Comparison of ENCODE assay signal across 9 mouse cellular contexts in the genomic region with DNA sequence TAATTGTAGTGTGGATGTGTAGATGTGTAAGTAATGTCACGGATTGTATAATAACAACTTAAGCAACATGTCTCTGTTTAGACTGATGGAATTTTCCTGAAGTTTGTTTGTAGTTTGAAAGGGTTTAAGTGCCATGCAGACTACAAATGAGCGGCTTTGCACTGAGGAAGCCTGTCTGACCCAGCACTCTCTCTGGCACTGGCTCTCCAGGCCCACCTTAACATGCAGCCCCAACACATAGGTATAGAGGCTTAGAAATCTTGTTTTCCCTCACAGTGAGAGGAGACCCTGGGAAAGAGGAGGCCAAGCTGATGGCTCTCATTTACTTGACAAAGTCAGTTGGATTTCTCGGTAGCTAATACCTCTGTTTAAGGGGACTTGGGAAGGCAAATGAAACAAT. TPM values are rescaled to one million over a fixed set of nuclear protein-coding genes. Genes with fewer than 3 reads are reported as not detected.
DNase-seq lines count a peak whose midpoint lies in the region; ATAC-seq and TF ChIP-seq lines count a peak whose summit lies in the region.
"Had no signal": no experiment of that assay in that cellular context is flagged by ENCODE, and none has a peak within 500 bp of the region (broad histone marks: within the 10 kb centered on the region; RNA-seq: fewer than 3 reads in every experiment).

No protein-coding gene starts in this region.

- ATAC-seq in liver, embryonic 11.5 days (replicated peaks; ENCODE audit: low FRiP score), result no peak
- ATAC-seq in forebrain, embryonic 13.5 days, result peak; percentile 22; the same call in 1 of the 2 replicates
- no peak for ATAC-seq in intestine, embryonic 14.5 days (replicated peaks; ENCODE audit: low FRiP score, low TSS enrichment, low read depth)
- ATAC-seq in neural tube, embryonic 14.5 days (ENCODE audit: low read depth), result no peak
- ATAC-seq in megakaryocyte progenitor cell, adult 5-6 weeks (replicated peaks; ENCODE audit: poor library complexity), result no peak

- no peaks in the 10 kb centered on the region for H3K9me3 ChIP-seq in liver, embryonic 11.5 days (ENCODE audit: control insufficient read depth, low read length)
- no peaks in the 10 kb centered on the region for H3K9me3 ChIP-seq in forebrain, embryonic 13.5 days (replicated peaks)
- H3K9me3 ChIP-seq in intestine, embryonic 14.5 days (ENCODE audit: control insufficient read depth, low read length), result no peaks in the 10 kb centered on the region
- H3K9me3 ChIP-seq in neural tube, embryonic 14.5 days (ENCODE audit: control insufficient read depth, low read length), result no peaks in the 10 kb centered on the region

- no peak overlapping the region; the same call in 1 of the 2 replicates for H3K9ac ChIP-seq in liver, adult 2 months (ENCODE audit: low read depth, low read length)
- H3K9ac ChIP-seq in liver, embryonic 11.5 days (ENCODE audit: low read depth, low read length), result no peak overlapping the region
- H3K9ac ChIP-seq in forebrain, embryonic 13.5 days, result peak overlapping the region; percentile 66; the same call in 1 of the 2 replicates
- no peak overlapping the region for H3K9ac ChIP-seq in intestine, embryonic 14.5 days (ENCODE audit: low read length)
- H3K9ac ChIP-seq in neural tube, embryonic 14.5 days (replicated peaks; ENCODE audit: low read depth, low read length), result no peak overlapping the region

- H3K27ac ChIP-seq in liver, adult 2 months (replicated peaks; ENCODE audit: insufficient read depth, low read depth, low read length), result no peak overlapping the region
- no peak overlapping the region for H3K27ac ChIP-seq in liver, embryonic 11.5 days (ENCODE audit: low read depth, low read length)
- H3K27ac ChIP-seq in forebrain, embryonic 13.5 days, result peak overlapping the region; percentile 87
- no peak overlapping the region for H3K27ac ChIP-seq in intestine, embryonic 14.5 days (ENCODE audit: low read depth)
- H3K27ac ChIP-seq in neural tube, embryonic 14.5 days (ENCODE audit: low read depth, low read length), result peak overlapping the region; percentile 68

- no peak for TF ChIP-seq CTCF in liver, adult 2 months (IDR thresholded peaks at IDR 0.05; ENCODE audit: low read depth, low read length)

- H3K27me3 ChIP-seq in liver, adult 2 months (ENCODE audit: control insufficient read depth, insufficient read depth, low read length), result no peaks in the 10 kb centered on the region
- peaks cover 57% of the 10 kb centered on the region for H3K27me3 ChIP-seq in liver, embryonic 11.5 days (replicated peaks; ENCODE audit: control insufficient read depth, insufficient read depth, low read length)
- peaks cover 24% of the 10 kb centered on the region for H3K27me3 ChIP-seq in forebrain, embryonic 13.5 days
- H3K27me3 ChIP-seq in intestine, embryonic 14.5 days (replicated peaks; ENCODE audit: control insufficient read depth, insufficient read depth, low read length), result peaks cover 19% of the 10 kb centered on the region
- H3K27me3 ChIP-seq in neural tube, embryonic 14.5 days (ENCODE audit: control insufficient read depth, insufficient read depth, low read length), result no peaks in the 10 kb centered on the region; the same call in 1 of the 2 replicates

- 87% methylated on average over 3 of the region's 3 CpGs for WGBS in liver, adult 2 months
- WGBS in liver, embryonic 11.5 days, result 32% methylated on average over 3 of the region's 3 CpGs
- WGBS in forebrain, embryonic 13.5 days, result 14% methylated on average over 3 of the region's 3 CpGs
- 51% methylated on average over 3 of the region's 3 CpGs for WGBS in intestine, embryonic 14.5 days
- WGBS in neural tube, embryonic 14.5 days, result 19% methylated on average over 3 of the region's 3 CpGs

- TF ChIP-seq POLR2A in liver, adult 2 months (IDR thresholded peaks at IDR 0.05; ENCODE audit: extremely low read depth, insufficient read depth, low read length), result no peak

- no peak overlapping the region for H3K4me2 ChIP-seq in liver, embryonic 11.5 days
- H3K4me2 ChIP-seq in forebrain, embryonic 13.5 days, result peak overlapping the region; percentile 78
- peak overlapping the region; percentile 74 for H3K4me2 ChIP-seq in intestine, embryonic 14.5 days (ENCODE audit: low read length)
- H3K4me2 ChIP-seq in neural tube, embryonic 14.5 days (ENCODE audit: low read depth, low read length), result peak overlapping the region; percentile 72

- peak; percentile 14 for DNase-seq in liver, adult 2 months (ENCODE audit: extremely low read depth, low read depth, low spot score)
- DNase-seq in liver, embryonic 11.5 days (ENCODE audit: low spot score), result no peak
- DNase-seq in intestine, embryonic 14.5 days (ENCODE audit: low spot score), result no peak
- DNase-seq in gastrocnemius, postnatal 25 days, result no peak
- no peak for DNase-seq in urinary bladder, adult 2 months (ENCODE audit: low spot score)

- H3K4me3 ChIP-seq in liver, adult 2 months (ENCODE audit: insufficient read depth, low read depth, low read length), result no peak overlapping the region
- H3K4me3 ChIP-seq in liver, embryonic 11.5 days (ENCODE audit: low read depth, low read length), result no peak overlapping the region; the same call in 1 of the 2 replicates
- peak overlapping the region; percentile 47 for H3K4me3 ChIP-seq in forebrain, embryonic 13.5 days
- no peak overlapping the region; the same call in 1 of the 2 replicates for H3K4me3 ChIP-seq in intestine, embryonic 14.5 days (ENCODE audit: low read depth, low read length)
- H3K4me3 ChIP-seq in neural tube, embryonic 14.5 days (ENCODE audit: low read depth, low read length), result peak overlapping the region; percentile 51; the same call in 1 of the 2 replicates

- no peaks in the 10 kb centered on the region for H3K4me1 ChIP-seq in liver, adult 2 months (ENCODE audit: control insufficient read depth, insufficient read depth, low read length)
- H3K4me1 ChIP-seq in liver, embryonic 11.5 days (replicated peaks; ENCODE audit: control insufficient read depth, insufficient read depth, low read length), result no peaks in the 10 kb centered on the region
- peaks cover 25% of the 10 kb centered on the region for H3K4me1 ChIP-seq in forebrain, embryonic 13.5 days
- peaks cover 7% of the 10 kb centered on the region; the same call in 1 of the 2 replicates for H3K4me1 ChIP-seq in intestine, embryonic 14.5 days (replicated peaks; ENCODE audit: control insufficient read depth, insufficient read depth, low read length)
- H3K4me1 ChIP-seq in neural tube, embryonic 14.5 days (ENCODE audit: control insufficient read depth, insufficient read depth, low read length), result no peaks in the 10 kb centered on the region

- H3K79me2 ChIP-seq in liver, adult 2 months (ENCODE audit: control insufficient read depth, insufficient read depth, low read length), result no peaks in the 10 kb centered on the region

- no peaks in the 10 kb centered on the region for H3K36me3 ChIP-seq in liver, adult 2 months (ENCODE audit: control insufficient read depth, insufficient read depth, low read length)
- H3K36me3 ChIP-seq in liver, embryonic 11.5 days (ENCODE audit: control insufficient read depth, insufficient read depth, low read length), result no peaks in the 10 kb centered on the region
- H3K36me3 ChIP-seq in forebrain, embryonic 13.5 days (ENCODE audit: poor library complexity, severe bottlenecking), result no peaks in the 10 kb centered on the region
- no peaks in the 10 kb centered on the region for H3K36me3 ChIP-seq in intestine, embryonic 14.5 days (ENCODE audit: control insufficient read depth, insufficient read depth, low read length)
- H3K36me3 ChIP-seq in neural tube, embryonic 14.5 days (ENCODE audit: control insufficient read depth, insufficient read depth, low read length), result no peaks in the 10 kb centered on the region

RNA-seq across cellular contexts. Expression of gene Nfia, which starts 13.9 kb away (rescaled TPM):
- total RNA-seq in liver, adult 2 months (2014; rRNA removed), result 12.5 and 20.0 TPM in 2 replicates
- polyA plus RNA-seq in liver, adult 2 months (2012; rRNA removed), result 31.7 and 32.2 TPM in 2 replicates
- 8.7 and 11.3 TPM in 2 replicates for polyA plus RNA-seq in liver, embryonic 11.5 days (2014; fragmentation: Nextera tagmentation; extraction: Ambion mirVana)
- 93.7 and 121 TPM in 2 replicates for polyA plus RNA-seq in forebrain, embryonic 13.5 days (2015; fragmentation: Nextera tagmentation; extraction: Ambion mirVana)
- 42.1 and 43.8 TPM in 2 replicates for polyA plus RNA-seq in intestine, embryonic 14.5 days (2014; fragmentation: Nextera tagmentation; extraction: Ambion mirVana)
- 50.0 and 55.0 TPM in 2 replicates for polyA plus RNA-seq in neural tube, embryonic 14.5 days (2014; fragmentation: Nextera tagmentation; extraction: Ambion mirVana)
- 21.5 and 35.1 TPM in 2 replicates for total RNA-seq in megakaryocyte progenitor cell, adult 5-6 weeks (2015)
- 1.5 and 3.9 TPM in 2 replicates for total RNA-seq in megakaryocyte progenitor cell, adult 5-6 weeks (2017)
- total RNA-seq in gastrocnemius, postnatal 25 days (2021), result 10 to 100 TPM; 54.7 to 55.0 TPM
- polyA plus RNA-seq in urinary bladder, adult 2 months (2012; rRNA removed), result 19.6 and 36.7 TPM in 2 replicates

RNA-seq across cellular contexts. Expression of gene E130114P18Rik, which starts 19.2 kb away (rescaled TPM):
- total RNA-seq in liver, adult 2 months (2014; rRNA removed), result not detected in 2 replicates
- not detected in 2 replicates for polyA plus RNA-seq in liver, adult 2 months (2012; rRNA removed)
- polyA plus RNA-seq in liver, embryonic 11.5 days (2014; fragmentation: Nextera tagmentation; extraction: Ambion mirVana), result 0.60 and 0.68 TPM in 2 replicates
- 64.7 and 71.1 TPM in 2 replicates for polyA plus RNA-seq in forebrain, embryonic 13.5 days (2015; fragmentation: Nextera tagmentation; extraction: Ambion mirVana)
- polyA plus RNA-seq in intestine, embryonic 14.5 days (2014; fragmentation: Nextera tagmentation; extraction: Ambion mirVana), result 5.2 and 8.0 TPM in 2 replicates
- polyA plus RNA-seq in neural tube, embryonic 14.5 days (2014; fragmentation: Nextera tagmentation; extraction: Ambion mirVana), result 22.6 and 24.6 TPM in 2 replicates
- total RNA-seq in megakaryocyte progenitor cell, adult 5-6 weeks (2015), result not detected in 2 replicates
- total RNA-seq in megakaryocyte progenitor cell, adult 5-6 weeks (2017), result not detected in 2 replicates
- total RNA-seq in gastrocnemius, postnatal 25 days (2021), result under 1 TPM in 1 of 2 experiments, not detected in 1; 0.41 TPM
- 0.22 and 0.72 TPM in 2 replicates for polyA plus RNA-seq in urinary bladder, adult 2 months (2012; rRNA removed)
- polyA plus RNA-seq: erythroblast, embryonic 14.5 days had no signal

Comparison
In these comparisons a context has a peak if more than half of its experiments do, and no peak if none do; other contexts are left out.
1. H3K27ac ChIP-seq: peak in forebrain, embryonic 13.5 days (single experiment) and neural tube, embryonic 14.5 days (single experiment); none in liver, adult 2 months (single experiment), liver, embryonic 11.5 days (single experiment) and intestine, embryonic 14.5 days (single experiment).
2. H3K4me3 ChIP-seq: peak in forebrain, embryonic 13.5 days (single experiment) and neural tube, embryonic 14.5 days (single experiment); none in liver, adult 2 months (single experiment), liver, embryonic 11.5 days (single experiment) and intestine, embryonic 14.5 days (single experiment).